Mouse (Mus musculus) limb, embryonic 12.5 days (tissue): ENCODE results near the gene Hivep1. TPM values are rescaled to one million over a fixed set of nuclear protein-coding genes. Genes with fewer than 3 reads are reported as not detected.

Experiments used
- polyA plus RNA-seq: library from polyadenylated mRNA; unstranded; fragments of >200 nt; fragmentation: Nextera tagmentation; extraction: Ambion mirVana; gene quantifications from 2 replicates; pipeline ENCODE4 v1.2.1, GENCODE M21; 2016

Hivep1 gene
- polyA plus RNA-seq, 1 experiment from 2014 or later = 13.2 TPM

Other genes with a start within 250 kb of the Hivep1 start
- 0.45 TPM in 1 of 2 replicates, not detected in the other for gene Adtrp, start 204.3 kb upstream of the Hivep1 start, polyA plus RNA-seq
- 0.74 and 1.2 TPM in 2 replicates for gene Edn1, start 249.5 kb downstream of the Hivep1 start, polyA plus RNA-seq